Mouse (Mus musculus): ENCODE data around the gene Gm20388. TPM values are rescaled to one million over a fixed set of nuclear protein-coding genes. Genes with fewer than 3 reads are reported as not detected.

Gm20388 gene
- total RNA-seq, 2 experiments from 2014 or later, result 12.7 TPM; not detected in 1

- peak; percentile 81 to 82 for DNase-seq
These were observed 624.1 kb downstream of the Gm20388 start for GRCm38 (mm10) chr8:120534504-120535368.

DNA sequence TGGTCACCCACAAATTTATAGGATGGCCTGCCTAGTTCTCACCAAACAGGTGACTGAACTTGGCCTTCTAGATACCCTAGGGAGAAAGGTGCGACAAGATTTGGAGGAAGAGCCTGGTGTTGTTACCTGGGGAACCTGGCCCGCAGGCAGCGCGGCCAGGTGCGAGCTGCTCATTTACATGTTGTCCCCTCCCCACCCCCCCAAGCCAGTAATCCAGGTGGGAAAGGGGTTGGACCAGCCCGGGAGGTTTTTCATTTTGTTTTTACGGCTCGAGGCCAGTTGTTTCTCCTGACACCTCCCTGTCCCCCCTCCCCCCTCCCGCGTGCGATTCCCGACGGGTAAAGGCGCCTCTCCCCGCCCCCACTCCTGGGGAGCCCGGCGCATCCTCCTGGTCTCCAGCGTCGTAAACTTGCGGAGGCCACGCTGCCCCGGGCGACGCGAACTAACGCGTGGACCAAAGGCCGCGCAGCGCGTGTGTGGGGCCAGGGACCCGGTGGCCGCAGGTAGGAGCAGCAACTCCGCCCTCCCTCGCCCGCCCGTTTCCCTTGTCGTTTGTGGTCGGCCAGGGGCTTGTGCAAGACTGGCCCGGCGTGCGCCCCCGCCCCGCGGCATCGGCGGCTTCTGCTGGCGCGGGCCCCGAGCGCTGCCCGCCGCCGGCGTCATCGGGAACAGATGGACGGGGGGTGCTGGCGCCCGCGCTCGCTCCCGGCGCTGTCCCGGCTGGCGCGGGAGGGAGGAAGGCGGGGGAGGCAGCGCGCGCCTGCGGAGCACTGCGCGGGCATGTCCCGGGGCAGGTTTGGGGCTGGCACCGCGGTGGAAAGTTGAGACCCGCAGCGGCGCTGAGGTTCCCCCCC is 625.0 kb downstream of the Gm20388 start:
- DNase-seq, result peak; percentile 80

DNA sequence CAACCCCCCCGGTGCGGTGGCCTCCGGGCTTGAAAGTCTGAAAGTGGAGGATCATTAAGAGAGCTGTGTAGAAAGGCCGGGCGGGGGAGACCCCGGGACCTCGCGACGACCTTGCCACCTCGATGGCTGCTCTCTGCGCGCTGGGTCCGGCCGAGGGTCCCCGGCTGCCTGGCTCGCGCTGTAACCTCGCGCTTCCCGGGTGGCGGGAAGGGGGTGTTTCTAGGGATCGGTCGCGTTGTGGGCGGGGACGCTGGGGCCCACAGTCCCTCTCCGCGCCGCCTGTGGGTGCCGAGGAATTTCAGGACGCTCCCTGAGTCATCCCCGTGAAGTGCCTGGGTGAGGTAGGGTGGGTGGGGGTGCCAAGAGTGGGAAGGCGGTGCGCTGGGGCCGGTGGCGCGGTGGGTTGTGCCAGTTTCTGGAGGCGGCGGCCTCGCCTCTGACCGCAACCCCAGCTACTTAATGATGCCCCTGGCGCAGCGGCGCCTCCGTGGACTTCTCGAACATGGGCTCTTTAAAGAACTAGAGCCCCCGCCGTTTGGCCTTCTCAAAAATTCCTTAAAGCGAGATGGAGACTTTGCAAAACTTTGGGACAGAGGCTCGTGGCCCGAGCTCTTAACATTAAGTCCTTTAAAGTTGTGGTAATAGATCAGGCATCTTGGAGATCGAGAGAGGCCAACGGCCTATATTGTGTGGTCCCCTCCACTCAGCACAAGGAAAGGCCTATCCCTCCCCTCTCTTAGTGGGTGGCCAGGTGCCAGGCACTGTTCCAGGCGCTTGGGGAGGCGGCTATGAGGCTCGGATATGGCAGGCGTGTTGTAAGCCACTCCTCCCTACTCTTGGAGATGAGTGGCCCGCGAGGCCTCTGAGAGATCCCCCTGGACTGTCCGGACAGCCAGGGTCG is 625.9 kb downstream of the Gm20388 start:
- DNase-seq, result no peak

DNA sequence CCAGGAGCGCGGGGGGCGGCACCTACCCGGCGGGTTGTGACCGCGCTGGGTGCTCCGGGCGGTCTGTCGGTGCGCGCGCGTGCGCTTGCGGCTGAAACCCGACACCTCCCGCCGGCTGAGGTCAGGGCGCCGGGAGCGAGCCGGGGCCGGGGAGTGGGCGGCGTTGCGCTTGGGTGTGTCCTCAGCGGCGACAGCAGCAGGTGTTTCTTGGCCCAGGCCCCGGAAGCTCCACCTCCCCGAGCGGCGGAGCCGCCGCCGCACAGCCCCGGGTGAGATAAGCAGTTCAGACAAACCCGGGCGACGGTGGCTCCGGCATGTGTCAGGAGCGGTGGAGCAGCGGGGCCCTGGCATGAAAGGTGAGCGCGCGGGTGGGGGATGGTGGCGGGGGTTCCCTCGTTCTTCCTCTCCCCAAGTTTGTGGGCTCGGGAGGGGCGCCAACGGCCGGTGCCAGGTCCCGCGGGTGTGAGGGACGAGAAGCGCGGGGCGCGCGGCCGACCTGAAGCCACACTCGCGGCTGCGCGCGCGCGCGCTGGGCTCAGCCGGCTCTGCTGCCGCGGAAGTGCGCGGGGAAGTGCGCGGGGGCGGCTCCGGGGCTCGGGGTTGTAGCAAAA is 626.7 kb downstream of the Gm20388 start:
- DNase-seq, result peak in 1 of 2 experiments; percentile 64

DNA sequence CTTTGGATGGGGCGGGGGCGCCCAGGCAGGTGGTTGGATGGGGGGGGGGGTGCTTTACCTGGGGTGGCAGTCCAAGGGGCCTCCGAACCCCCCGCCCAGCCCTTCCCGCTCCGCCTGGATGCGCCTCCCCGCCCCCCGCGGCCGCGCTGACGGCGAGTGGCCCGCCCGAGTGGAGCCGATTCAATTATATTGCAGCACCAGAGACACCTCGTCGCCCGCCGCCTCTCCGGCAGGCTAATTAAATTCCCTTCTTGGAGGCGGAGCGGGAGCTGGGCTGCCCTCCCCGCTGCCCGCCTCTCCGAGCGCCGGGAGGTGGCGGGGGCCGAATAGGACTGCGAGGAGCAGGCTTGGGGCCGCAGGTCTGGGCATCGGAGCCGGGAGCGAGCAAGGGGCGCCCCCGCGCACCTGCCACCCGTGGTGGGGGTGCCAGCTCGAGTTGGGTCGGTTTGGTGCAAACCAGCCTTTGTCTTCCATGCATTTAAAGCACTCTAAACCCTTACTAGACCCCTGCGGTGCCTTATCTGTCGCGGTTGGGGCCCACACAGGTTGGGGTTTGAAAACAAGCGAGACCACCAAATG is 627.3 kb downstream of the Gm20388 start:
- DNase-seq, result peak in 1 of 2 experiments; percentile 73

GRCm38 (mm10) chr8:120538397-120539240 is 628.0 kb downstream of the Gm20388 start:
- DNase-seq, result peak in 1 of 2 experiments; percentile 61

- DNase-seq, result no peak
These were observed 628.7 kb downstream of the Gm20388 start for GRCm38 (mm10) chr8:120539381-120539774.

- DNase-seq, result no peak
These were observed 629.4 kb downstream of the Gm20388 start for GRCm38 (mm10) chr8:120539775-120540625.

DNA sequence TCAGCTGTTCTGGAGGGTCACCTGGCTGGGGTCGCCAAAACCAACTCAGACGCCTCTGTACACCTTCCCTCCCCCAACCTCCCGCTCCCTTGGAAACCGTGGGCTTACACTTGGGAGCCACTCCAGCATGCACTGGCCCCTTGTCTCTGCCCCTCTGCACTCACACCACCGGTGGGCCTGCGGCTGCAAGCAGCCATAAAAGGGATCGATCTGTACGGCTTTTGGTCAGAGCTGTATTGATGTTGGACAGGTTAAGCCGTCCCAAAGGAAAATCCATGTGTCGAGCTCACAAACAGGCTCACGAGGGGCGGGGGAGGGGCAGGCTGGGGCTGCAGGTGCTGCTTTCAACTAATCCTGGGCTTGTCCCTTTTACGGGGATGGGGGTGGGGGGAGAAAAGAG is 632.4 kb downstream of the Gm20388 start:
- DNase-seq, result no peak

DNA sequence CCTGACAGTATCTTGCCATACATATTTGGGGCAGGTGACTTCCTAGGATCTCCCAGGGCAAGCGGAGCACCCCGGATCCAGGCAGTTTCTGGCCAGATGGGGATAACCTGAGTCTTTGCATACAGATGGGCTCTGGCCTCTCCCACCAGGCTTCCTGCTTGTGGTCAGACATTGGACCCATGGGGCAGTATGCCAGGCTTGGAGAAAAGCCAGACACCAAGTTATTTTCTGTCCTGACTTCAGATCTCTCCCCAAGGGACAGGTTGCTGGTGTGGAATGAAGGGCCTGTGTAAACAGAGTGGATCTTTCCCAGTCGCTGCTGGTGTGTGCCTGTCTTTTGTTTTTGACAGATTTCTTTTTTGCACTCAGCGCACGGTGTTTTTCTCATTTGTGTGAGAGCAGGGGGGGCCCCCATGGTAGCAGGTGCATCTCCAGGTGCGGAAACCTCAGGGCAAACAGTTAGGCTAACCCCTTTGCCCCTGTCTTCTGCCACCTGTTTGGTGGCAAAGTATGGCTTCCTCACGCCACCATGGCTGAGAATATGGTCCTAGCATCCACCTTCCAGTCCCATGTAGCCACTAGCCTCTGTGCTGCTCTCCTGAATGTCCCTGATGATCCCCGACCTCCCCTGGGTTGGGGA is 632.9 kb downstream of the Gm20388 start:
- no peak for DNase-seq

GRCm38 (mm10) chr8:120544155-120544554 is 633.5 kb downstream of the Gm20388 start:
- no peak for DNase-seq

GRCm38 (mm10) chr8:120547562-120547961 is 636.9 kb downstream of the Gm20388 start:
- DNase-seq, result no peak

- DNase-seq, result peak; percentile 74 to 76
These were observed 637.7 kb downstream of the Gm20388 start for GRCm38 (mm10) chr8:120548313-120548761.

DNA sequence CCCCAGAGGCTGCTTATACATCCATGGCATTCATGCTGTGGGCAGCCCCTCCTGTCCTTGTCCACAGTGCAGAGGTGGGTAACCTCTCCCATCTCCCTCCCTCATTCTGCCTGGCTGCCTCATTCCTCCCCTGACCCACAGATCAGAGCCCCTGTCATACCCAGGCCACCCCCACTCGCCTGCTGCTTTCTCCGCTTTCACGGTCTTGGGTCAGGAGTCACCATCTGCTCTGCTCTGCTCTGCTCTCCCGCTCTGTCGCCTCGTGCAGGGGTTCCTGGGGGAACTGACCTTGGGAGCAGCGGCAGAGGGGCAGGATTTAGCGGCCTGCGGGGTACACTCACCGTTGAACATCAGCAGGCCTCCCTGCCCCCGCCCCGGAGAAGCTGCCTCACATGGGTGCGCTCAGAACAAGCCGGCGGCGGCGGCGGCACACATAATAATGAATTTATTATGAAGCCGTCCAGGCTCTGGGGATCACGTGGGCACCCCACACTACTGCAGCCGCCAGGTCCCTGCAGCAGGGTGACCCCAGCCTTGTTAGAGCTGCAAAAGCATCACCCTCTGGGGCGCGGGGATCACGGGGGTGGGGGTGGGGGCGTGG is 638.8 kb downstream of the Gm20388 start:
- peak in 1 of 2 experiments; percentile 27 for DNase-seq

GRCm38 (mm10) chr8:120549922-120550321 is 639.3 kb downstream of the Gm20388 start:
- DNase-seq, result no peak

DNA sequence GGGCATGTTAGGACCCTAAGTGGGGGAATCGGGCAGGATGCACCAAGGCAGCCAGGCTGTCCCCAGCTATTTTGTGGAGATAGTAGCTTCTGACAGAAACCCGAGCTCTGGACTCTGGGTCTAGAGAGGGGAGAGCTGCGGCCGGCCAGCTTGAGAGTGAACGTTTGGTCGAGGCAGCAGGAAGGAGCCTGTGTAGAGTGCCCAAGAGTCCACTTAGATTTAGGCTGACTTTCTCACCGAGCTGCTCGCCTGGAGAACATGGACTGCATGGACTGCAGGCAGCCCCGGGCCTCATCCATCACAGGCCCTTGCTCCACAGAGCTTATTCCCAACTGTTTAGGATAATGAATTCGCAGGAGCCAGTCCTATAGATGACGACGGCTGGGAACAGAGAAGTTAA is 639.8 kb downstream of the Gm20388 start:
- DNase-seq, result no peak

GRCm38 (mm10) chr8:120550937-120551676 is 640.5 kb downstream of the Gm20388 start:
- no peak for DNase-seq

- DNase-seq, result no peak
These were observed 641.0 kb downstream of the Gm20388 start for GRCm38 (mm10) chr8:120551677-120551980.
